Mouse (Mus musculus) heart, postnatal 10 days (tissue): ENCODE data around the gene Alkbh1. TPM values are rescaled to one million over a fixed set of nuclear protein-coding genes. Genes with fewer than 3 reads are reported as not detected.
A peak's percentile ranks its signal among the peaks of the same experiment; 100 is the strongest.

Experiments
- DNase-seq, 2 experiments: peaks; one replicate each; pipeline ENCODE4 v3.0.0; 2021
- intact Hi-C: fragments of 180-260 bp; cut with DNase I; formaldehyde crosslinking; loops from one replicate; pipeline ENCODE4 v1.15.1; 2025
- total RNA-seq, 2 experiments: library from RNA; stranded (reverse); gene quantifications; 2 replicates each; pipeline ENCODE4 v1.2.3; 2021

The Alkbh1 gene
- total RNA-seq, 2 experiments from 2014 or later = 12.4 to 13.3 TPM

DNA sequence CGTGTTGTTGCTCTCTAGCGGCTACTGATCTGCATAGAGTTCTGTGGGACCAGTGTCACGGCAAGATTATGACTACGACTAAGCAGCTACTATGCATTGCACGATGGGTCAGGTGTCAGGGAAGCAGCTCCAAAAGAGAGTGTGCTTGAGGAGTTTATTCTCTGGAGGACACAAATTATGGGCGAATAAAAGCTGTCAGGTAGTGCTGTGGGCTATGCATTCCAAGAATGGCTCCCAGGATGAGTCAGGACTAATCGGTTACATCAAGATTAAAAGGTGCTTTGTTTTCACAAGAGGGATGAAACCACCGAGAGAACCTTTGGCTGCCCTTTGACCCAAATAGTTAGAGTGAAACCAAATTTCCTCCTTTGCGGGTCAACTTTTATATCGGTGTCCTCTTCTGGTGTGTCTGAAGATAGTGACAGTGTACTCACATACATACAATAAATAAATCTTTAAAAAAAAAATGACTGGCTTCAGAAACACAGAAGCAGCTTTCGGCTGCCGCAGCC, 23.8 kb downstream of the Alkbh1 start:
- intact Hi-C loops = loop anchor here (5.0 kb wide), 3 partner anchors 73 to 288 kb away; partner anchors contain the start of genes Ahsa1 and Vipas39

DNA sequence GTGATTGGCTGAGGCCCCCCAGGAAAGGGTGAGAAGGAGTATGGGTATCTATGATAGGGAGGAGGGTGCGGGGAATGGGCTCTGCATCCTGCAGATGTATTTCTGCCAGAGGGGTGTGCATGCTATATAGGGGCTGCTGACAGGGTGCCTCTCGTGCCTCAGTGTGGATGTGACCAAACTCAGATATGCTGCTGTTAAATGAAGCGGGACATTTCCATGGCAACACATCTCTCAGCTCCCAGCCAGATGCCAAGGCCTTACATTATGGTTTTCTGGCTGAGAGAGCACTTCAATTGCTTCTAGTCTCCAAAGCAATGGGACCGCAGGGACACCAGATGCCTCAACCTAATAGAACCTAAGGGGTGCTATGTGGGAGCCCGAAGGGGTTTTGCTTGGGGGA, 24.9 kb downstream of the Alkbh1 start:
- DNase-seq = no peak

More for the DNA sequence above, 23.8 kb downstream of the Alkbh1 start:
- no peak for DNase-seq

DNA sequence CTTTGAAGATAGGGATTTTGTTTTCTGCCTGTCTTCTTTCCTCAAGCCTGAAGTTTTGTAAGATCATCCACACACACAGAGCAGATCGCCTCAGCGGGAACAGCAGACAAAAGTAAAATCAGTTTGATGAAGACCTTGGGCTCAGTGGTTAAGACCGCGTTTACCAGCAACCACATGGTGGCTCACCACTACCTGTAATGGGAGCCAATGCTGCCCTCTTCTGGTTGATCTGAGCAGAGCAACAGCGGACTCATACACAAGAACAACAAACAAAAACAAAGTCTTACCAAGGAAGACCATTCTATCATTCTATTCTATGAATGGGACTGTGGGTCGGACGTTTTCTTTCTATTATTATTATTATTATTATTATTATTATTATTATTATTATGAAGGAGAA, 27.1 kb downstream of the Alkbh1 start:
- DNase-seq = peak; percentile 64 to 79
- intact Hi-C loops = loop anchor here (5.0 kb wide), 3 partner anchors 69 to 284 kb away; partner anchors contain the start of genes Ahsa1 and Vipas39

More for the DNA sequence above, 24.9 kb downstream of the Alkbh1 start:
- intact Hi-C loops = loop anchor here (5.0 kb wide), 3 partner anchors 72 to 287 kb away; partner anchors contain the start of genes Ahsa1 and Vipas39

DNA sequence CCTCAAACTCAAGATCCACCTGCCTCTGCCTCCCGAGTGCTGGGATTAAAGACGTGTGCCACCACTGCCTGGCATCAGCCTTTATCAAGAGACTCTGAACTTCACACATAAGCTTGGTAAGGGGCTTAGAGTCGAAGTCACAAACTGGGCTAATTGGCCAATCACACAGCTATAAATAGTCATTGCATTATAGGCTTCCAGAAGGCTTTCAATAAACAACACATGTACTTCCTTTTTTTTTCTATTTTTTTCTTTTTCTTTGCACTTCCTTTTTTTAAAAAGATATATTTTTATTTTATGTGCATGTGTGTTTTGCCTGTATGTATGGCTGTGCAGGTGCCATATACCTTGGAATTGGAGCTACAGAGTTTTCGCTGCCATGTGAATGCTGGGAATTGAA, 28.5 kb downstream of the Alkbh1 start:
- intact Hi-C loops = loop anchor here (5.0 kb wide), 3 partner anchors 68 to 283 kb away; partner anchors contain the start of genes Ahsa1 and Vipas39
- no peak for DNase-seq

DNA sequence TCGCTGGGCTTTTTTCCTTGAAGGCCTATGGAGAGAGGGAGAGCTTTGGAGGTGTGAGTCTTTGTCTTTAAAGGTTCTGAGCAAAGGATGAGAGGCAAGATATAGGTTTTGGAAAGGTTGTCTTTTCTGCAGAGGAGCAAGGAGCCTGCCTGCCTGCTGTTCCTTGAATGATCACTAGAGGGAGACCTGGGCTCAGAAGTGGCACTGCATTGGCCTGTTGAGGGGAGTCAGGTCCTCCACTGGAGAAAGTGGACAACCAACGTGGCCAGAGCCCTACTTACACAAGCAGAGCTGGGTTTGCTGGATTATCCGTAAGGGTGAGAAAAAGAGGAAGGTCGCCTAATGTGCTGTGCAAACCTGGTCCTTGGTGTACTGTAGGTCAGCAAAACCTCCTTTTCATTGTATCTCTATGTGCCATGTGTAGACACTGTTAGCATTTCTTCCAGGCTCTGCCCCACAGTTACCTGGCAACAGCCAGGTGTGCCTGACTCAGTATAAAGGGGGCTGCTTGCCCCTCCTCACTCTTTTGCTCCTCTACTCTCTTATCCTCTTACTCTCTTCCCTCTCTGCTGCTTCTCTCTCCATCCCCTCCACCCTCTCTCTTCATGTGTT, 30.5 kb downstream of the Alkbh1 start:
- intact Hi-C loops = no loop called here
- peak; percentile 73 to 85 for DNase-seq

DNA sequence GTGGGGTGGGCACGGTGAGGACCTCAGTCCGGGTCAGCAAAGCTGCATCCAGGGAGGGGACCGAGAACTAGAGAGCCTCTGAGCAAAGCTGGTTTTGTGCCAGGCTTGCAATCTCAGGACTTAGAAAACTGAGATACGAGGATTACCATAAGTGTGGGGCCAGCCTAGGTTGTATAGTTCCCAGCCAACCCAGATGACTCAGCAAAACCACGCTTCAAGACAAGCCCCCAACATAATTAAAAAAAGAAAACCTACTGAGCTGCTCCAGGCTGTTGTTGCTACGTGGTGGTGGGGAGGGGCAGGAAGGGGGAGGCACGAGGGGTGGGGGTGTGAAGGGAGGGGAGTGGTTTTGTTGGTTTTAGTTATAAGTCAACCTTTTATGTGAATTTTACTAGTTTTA, 32.8 kb downstream of the Alkbh1 start:
- intact Hi-C loops = no loop called here
- DNase-seq = no peak

DNA sequence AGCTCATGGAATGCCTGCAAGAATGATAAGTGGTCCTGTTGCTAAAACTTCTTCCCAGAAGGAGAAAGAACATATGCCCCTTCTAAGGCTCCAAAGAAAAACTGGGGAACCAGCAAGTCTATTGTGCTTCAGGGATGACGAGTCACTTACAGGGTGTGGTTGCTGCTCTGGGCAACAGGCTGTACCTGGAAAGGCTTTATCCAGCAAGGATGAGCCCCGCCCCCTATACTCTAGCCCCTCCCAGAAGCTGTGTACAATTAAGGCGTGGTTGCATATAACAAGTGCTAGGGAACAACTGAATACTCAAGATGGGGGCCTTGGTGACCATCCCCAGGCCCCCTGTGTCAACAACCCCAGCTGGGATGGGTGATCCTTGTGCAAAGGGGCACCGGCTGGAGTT, 34.7 kb downstream of the Alkbh1 start:
- intact Hi-C loops = no loop called here
- no peak for DNase-seq

DNA sequence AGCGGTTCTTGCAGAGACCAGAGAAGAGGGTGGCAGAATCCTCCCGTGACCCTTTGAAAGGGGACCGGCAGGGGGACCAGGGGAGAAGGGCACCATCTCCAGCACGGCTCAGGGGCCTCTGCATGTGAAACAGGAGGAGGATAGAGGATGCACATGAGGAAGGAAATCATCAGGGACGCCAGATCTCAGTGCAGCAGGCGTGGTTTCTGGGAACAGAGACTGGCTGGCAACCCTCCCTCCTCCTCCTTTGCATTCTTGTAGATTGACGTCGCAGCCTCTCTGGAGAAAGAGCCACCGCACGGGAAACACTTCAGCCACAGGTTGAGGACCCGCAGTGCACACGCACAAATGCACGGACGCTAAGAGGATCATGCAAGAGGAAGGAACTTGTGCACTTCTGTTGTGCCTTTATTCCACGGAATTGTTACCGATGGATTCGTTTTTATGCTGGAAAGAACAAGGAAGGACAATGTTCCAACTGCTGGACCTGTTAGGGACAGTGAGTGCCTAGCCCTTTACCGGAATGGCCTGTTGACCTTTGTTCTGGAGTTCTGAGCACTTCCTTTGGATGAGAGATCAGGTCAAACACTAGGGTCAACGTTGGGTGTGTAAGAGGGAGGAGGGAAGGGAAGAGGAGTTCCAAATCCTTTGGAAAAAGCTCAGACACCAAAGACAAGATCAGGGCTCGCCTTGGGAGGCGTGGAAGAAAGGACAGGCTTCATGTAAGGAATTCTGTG, 35.8 kb downstream of the Alkbh1 start:
- intact Hi-C loops = no loop called here
- DNase-seq = peak; percentile 64 to 65

DNA sequence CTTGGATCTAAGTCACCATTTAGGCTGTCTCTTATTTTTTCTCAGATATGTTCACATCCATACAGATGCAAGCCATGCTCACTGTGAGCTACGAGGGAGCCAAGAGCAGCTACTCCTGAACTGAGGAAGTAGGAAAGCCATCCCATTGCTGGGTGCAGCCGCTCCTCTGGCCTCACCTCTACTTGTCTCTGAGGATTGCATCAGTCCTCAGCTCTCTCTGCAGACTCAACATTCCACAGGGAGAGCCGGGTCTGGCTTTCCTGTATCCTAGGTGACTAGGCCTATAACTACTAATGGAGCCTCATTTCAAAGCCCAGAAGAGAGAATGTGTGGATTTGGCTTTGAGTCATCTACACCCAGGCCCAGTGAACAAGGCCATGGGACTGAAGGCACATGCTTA, 38.1 kb downstream of the Alkbh1 start:
- intact Hi-C loops = no loop called here
- no peak for DNase-seq

DNA sequence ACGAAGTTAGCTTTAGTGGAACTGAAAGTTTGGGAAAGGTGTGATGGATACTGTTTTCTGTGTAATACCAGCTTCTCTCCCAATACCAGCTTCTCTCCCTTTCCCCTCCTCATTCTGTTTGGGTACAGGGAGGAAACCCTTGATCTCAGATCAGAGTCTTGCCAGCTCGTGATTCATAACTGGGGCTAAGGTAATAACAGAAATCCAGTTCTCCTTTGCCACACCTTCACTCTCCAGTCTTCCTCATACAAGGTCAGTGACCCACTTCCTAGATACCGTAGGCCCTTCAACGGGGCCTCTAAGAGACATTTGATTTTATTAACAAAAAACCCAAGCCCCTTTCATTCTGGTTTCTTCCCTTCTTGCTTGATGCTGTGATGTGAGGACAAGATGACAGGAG, 38.7 kb downstream of the Alkbh1 start:
- intact Hi-C loops = no loop called here
- no peak for DNase-seq

DNA sequence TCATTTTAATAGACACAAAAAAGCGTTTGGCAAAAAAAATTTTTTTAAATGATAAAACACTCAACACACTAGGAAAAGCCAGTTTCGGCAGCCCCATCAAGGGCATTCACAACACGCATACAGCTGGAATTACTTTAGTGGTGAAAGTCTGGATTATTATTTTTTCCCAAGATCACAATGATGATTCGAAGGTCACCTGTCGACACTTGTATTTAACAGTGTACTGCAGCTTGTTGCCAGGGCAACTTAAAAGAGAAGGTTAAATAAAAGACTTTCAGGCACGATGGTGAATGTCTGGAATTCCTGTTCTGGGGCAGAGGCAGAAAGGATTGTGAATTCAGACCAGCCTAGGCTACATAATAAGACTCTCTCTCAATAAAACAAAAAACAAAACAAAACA, 41.9 kb downstream of the Alkbh1 start:
- intact Hi-C loops = no loop called here
- no peak for DNase-seq

DNA sequence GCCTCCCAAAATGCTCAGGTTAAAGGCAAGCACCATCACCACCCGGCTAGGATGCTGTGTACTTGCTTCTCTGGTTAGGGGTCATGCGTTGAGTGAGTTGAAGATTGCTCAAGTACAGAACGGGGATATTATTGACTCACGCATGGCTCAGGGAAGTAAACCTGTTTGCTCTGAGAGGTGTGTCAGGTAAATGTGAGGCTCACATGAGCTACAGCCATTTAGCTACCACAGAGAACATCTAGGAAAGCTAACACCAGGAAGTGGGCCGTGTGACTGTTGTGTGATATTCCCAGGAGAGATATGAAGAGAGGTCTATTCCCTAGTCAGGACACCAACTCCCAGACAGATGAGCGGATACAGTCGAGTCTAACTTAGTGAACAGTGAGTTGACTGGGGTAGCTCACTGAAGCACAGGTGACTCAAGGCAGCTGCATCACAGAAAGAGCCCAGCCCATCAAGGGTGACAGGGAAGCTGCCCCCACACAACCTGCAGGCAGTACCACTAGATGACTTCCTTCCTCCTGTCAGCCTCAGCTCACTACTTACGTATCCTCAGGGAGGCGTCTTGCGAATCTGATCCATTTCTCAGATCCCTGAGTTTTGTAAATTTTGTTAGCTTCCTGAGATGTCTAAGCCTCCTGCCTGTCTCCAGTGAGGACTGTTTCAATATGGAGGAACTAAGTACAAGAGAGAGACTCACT, 44.5 kb downstream of the Alkbh1 start:
- no peak for DNase-seq

DNA sequence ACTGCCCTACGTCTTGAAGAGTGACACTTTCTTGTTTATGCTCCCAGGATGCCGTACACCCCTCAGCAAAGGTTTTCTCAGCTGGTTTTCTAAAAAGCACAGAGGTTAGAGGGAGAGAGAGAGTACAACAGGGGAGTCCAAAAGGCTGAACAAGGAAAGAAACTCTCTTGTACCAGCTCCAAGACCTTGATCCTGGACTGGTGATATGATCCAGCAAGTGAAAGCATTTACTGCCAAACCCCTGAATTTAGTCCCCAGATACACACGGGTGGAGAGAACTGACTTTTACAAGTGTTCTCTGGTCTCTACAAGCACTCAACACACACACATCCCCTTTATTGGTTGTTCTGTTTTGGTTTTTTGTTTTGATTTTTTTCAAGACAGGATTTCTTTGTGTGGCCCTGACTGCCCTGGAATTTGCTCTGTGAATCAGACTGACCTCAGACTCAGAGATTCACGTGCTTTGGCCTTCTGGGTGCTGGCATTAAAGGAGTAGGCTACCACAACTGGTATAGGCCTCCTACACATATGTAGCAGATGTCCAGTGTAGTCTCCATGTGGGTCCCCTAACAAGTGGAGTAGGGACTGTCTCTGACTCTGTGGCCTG, 45.9 kb downstream of the Alkbh1 start:
- intact Hi-C loops = no loop called here
- no peak for DNase-seq

More for the DNA sequence above, 44.5 kb downstream of the Alkbh1 start:
- intact Hi-C loops = no loop called here

DNA sequence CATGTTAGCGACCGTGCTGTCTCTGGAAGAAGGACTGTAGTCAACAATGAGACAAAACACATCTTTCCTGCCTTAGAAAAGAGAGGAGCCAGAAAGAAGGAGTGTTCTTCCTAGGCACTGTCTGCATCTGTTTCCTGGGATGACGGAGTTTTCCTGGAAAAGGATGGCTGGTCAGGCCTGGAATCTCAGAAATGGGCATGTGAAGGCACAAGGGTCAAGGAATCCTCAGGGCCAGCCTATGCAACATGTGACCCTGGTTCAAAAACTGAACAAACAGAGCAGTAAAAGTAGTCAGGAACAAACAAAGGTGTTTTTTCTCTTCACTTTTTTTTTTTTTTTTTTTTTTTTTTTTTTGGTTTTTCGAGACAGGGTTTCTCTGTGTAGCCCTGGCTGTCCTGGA, 46.7 kb downstream of the Alkbh1 start:
- intact Hi-C loops = no loop called here
- DNase-seq = no peak

DNA sequence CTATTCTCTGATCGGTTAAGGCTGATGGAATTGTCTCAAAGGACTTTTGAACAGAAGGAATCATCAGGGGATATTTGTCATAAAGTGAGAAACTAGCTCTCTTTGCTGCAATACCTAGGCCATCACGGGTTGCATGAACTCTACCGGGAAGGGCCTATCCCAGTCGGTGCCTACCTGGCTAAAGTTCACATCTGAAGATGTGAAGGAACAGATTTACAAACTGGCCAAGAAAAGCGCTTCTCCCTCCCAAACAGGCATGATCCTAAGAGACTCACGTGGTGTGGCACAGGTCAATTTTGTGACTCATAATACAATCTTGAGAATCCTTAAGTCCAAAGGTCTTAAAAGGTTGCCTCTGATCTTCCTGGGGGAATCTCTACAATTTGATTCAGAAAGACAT, 49.5 kb downstream of the Alkbh1 start:
- intact Hi-C loops = no loop called here
- DNase-seq = no peak

DNA sequence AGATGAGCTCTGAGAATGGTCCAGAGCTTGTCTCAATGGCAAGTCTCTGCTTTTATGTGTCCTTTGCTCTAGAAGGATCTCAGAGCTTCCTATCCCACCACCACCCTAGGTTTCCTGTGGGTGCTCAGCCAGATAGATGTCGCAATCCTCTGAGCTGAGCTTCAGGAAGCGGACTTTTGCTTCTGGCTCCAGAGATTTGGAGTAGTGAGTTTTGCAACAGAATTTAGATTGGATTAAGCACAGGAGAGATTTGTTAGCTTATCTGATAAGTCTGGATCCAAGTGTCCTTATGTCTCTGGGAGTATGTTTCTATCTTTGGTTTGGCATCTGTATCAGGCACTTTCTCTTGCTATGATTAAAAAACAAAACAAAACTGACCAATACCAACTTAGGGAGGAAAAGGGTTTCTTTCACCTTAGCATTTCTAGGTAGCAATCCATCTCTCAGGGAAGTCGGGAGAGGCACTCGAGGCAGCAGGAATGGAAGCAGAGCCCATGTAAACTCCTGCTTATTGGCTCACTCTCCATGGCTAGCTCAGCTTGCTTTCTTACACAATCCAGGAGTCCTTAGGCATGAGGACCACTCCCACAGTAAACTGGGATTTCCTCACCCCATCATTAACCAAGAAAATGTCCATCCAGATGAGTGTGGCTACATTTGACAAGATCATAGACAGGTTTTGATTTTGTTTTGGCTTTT, 50.2 kb downstream of the Alkbh1 start:
- intact Hi-C loops = no loop called here
- no peak for DNase-seq

DNA sequence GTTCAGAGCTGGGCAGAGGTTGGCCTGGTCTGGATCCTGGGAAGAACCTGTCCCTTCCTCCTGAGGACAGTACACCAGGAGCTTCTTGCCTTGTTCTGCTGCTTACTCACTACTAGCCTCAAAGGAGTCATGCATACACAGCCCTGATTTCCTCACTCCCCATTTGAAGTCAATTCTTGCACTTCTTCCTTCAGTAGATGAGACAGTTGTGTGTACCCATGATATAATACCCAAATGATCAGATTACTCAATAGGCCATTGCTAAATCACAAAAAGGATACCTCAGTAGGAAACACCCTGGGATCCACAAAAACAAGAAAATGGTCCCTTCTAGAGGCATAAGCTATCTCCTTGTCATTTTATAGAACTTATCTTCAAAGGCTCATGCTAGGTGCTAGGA, 52.5 kb downstream of the Alkbh1 start:
- DNase-seq = no peak
- intact Hi-C loops = no loop called here

DNA sequence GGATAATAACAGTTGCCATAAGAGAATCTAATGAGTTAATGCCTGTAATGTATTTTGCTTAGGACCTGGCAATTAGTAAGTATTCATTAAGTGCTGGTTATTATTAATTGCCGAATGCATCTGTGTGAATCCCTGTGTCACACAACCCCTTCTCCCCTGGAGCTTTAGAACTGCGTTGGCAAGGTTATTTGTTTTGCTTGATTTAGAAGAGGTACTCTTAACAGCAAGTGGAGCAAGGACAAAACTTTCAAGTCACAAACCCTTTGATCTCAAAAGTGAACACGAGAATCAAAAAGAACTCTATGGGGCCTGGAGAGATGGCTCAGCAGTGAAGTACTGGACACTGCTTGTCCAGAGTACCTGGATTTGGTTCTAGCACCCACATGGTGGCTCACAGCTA, 54.6 kb downstream of the Alkbh1 start:
- intact Hi-C loops = no loop called here

DNA sequence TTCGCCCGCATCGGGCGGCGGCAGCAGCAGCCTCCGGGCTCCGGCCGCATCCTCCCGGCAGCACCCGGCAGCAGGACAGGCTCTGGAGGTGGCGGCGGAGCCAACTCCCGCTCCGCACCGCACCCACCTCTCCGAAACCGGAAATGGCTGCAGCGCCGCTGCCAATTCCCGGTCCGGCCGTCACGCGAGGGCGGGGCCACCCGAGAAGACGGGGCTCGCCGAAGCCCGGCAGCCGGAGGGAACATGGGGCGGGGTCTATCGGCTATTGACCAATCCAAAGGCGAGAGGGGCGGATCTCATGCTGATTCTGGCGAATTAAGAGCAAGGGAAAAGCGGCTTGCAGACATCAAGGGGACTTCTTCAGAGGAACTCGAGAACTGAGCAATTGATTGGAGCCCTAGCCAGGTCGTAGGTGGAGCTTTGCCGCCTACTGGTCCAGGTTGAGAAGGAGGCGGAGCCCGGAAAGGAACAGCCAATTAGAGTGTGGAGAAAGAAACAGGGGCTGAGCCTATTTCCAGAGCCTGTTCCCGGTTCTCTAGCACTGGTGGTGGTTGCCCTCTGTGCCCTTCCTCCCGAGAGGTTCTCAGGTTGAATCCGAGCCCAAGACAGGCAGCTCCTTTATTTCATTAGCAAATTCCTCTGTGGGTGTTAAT, 55.6 kb downstream of the Alkbh1 start, which contains the start of gene Sptlc2:
Gene Sptlc2, minus strand, starts transcription at position 234 of the 653 bp plus-strand sequence.
- intact Hi-C loops = no loop called here

More for the DNA sequence above, 54.6 kb downstream of the Alkbh1 start:
- DNase-seq = no peak

More for the DNA sequence above, 55.6 kb downstream of the Alkbh1 start, which contains the start of gene Sptlc2:
- peak; percentile 100 for DNase-seq
